Mouse (Mus musculus): ENCODE measurements at regions not wholly inside any gene's neighbourhood (a gene's known extent, or its start where the extent isn't known, plus 50 kb on each side); places are given as distances from the start of the nearest gene placed in this dataset.

- Histone ChIP-seq H3K9me3 (ENCODE audit: low read length) (peaks cover 7% of the 10 kb centered on the region), H3K27me3 (ENCODE audit: insufficient read depth, low read length) (no peaks in the 10 kb centered on the region), H3K4me1 (replicated peaks; ENCODE audit: low read depth, low read length) (no peaks in the 10 kb centered on the region), H3K4me3 (replicated peaks; ENCODE audit: low read length) (no peak overlapping the region), H3K36me3 (ENCODE audit: insufficient read depth, low read length) (no peaks in the 10 kb centered on the region)
- TF ChIP-seq NANOG (IDR thresholded peaks at IDR 0.05; ENCODE audit: borderline replicate concordance, low read length) (no peak), CTCF (conservative IDR thresholded peaks at IDR 0.05; ENCODE audit: low read length) (no peak), POU5F1 (IDR thresholded peaks at IDR 0.05; ENCODE audit: borderline replicate concordance, low read length) (no peak)
Measured at GRCm38 (mm10) chr1:91685789-91686188, 115.5 kb upstream of the Twist2 start.

- TF ChIP-seq CTCF (conservative IDR thresholded peaks at IDR 0.05; ENCODE audit: low read length) (no peak), NANOG (IDR thresholded peaks at IDR 0.05; ENCODE audit: borderline replicate concordance, low read length) (no peak), POU5F1 (IDR thresholded peaks at IDR 0.05; ENCODE audit: borderline replicate concordance, low read length) (no peak)
- Histone ChIP-seq H3K4me1 (replicated peaks; ENCODE audit: low read depth, low read length) (no peaks in the 10 kb centered on the region), H3K27me3 (ENCODE audit: insufficient read depth, low read length) (no peaks in the 10 kb centered on the region), H3K4me3 (replicated peaks; ENCODE audit: low read length) (no peak overlapping the region), H3K9me3 (ENCODE audit: low read length) (no peaks in the 10 kb centered on the region), H3K36me3 (ENCODE audit: insufficient read depth, low read length) (no peaks in the 10 kb centered on the region)
Measured at GRCm38 (mm10) chr1:91691601-91692000, 109.7 kb upstream of the Twist2 start.

- H3K36me3 ChIP-seq (ENCODE audit: insufficient read depth, low read length): no peaks in the 10 kb centered on the region
- no peak for TF ChIP-seq CTCF (conservative IDR thresholded peaks at IDR 0.05; ENCODE audit: low read length)
- no peak for TF ChIP-seq POU5F1 (IDR thresholded peaks at IDR 0.05; ENCODE audit: borderline replicate concordance, low read length)
- TF ChIP-seq NANOG (IDR thresholded peaks at IDR 0.05; ENCODE audit: borderline replicate concordance, low read length): no peak
Measured at GRCm38 (mm10) chr1:91692709-91693460, 108.4 kb upstream of the Twist2 start.

GRCm38 (mm10) chr1:91697053-91697452, 104.2 kb upstream of the Twist2 start:
- no peak for TF ChIP-seq NANOG (IDR thresholded peaks at IDR 0.05; ENCODE audit: borderline replicate concordance, low read length)
- TF ChIP-seq CTCF (conservative IDR thresholded peaks at IDR 0.05; ENCODE audit: low read length): no peak
- TF ChIP-seq POU5F1 (IDR thresholded peaks at IDR 0.05; ENCODE audit: borderline replicate concordance, low read length): no peak
- H3K4me3 ChIP-seq (replicated peaks; ENCODE audit: low read length): no peak overlapping the region
- H3K4me1 ChIP-seq (replicated peaks; ENCODE audit: low read depth, low read length): no peaks in the 10 kb centered on the region
- no peaks in the 10 kb centered on the region for H3K9me3 ChIP-seq (ENCODE audit: low read length)
- H3K27me3 ChIP-seq (ENCODE audit: insufficient read depth, low read length): no peaks in the 10 kb centered on the region
- no peaks in the 10 kb centered on the region for H3K36me3 ChIP-seq (ENCODE audit: insufficient read depth, low read length)

More at GRCm38 (mm10) chr1:91692709-91693460, 108.4 kb upstream of the Twist2 start:
- H3K9me3 ChIP-seq (ENCODE audit: low read length): no peaks in the 10 kb centered on the region
- H3K27me3 ChIP-seq (ENCODE audit: insufficient read depth, low read length): no peaks in the 10 kb centered on the region
- no peaks in the 10 kb centered on the region for H3K4me1 ChIP-seq (replicated peaks; ENCODE audit: low read depth, low read length)
- H3K4me3 ChIP-seq (replicated peaks; ENCODE audit: low read length): no peak overlapping the region

GRCm38 (mm10) chr1:91701475-91701874, 99.8 kb upstream of the Twist2 start:
- Histone ChIP-seq H3K9me3 (ENCODE audit: low read length) (no peaks in the 10 kb centered on the region), H3K36me3 (ENCODE audit: insufficient read depth, low read length) (no peaks in the 10 kb centered on the region), H3K27me3 (ENCODE audit: insufficient read depth, low read length) (no peaks in the 10 kb centered on the region), H3K4me1 (replicated peaks; ENCODE audit: low read depth, low read length) (no peaks in the 10 kb centered on the region), H3K4me3 (replicated peaks; ENCODE audit: low read length) (no peak overlapping the region)
- TF ChIP-seq NANOG (IDR thresholded peaks at IDR 0.05; ENCODE audit: borderline replicate concordance, low read length): no peak
- TF ChIP-seq POU5F1 (IDR thresholded peaks at IDR 0.05; ENCODE audit: borderline replicate concordance, low read length): no peak
- TF ChIP-seq CTCF (conservative IDR thresholded peaks at IDR 0.05; ENCODE audit: low read length): no peak

GRCm38 (mm10) chr1:91702021-91702420, 99.2 kb upstream of the Twist2 start:
- Histone ChIP-seq H3K4me1 (replicated peaks; ENCODE audit: low read depth, low read length) (no peaks in the 10 kb centered on the region), H3K9me3 (ENCODE audit: low read length) (no peaks in the 10 kb centered on the region), H3K36me3 (ENCODE audit: insufficient read depth, low read length) (no peaks in the 10 kb centered on the region), H3K4me3 (replicated peaks; ENCODE audit: low read length) (no peak overlapping the region), H3K27me3 (ENCODE audit: insufficient read depth, low read length) (no peaks in the 10 kb centered on the region)
- no peak for TF ChIP-seq POU5F1 (IDR thresholded peaks at IDR 0.05; ENCODE audit: borderline replicate concordance, low read length)
- no peak for TF ChIP-seq CTCF (conservative IDR thresholded peaks at IDR 0.05; ENCODE audit: low read length)
- TF ChIP-seq NANOG (IDR thresholded peaks at IDR 0.05; ENCODE audit: borderline replicate concordance, low read length): no peak

- H3K4me3 ChIP-seq (replicated peaks; ENCODE audit: low read length): no peak overlapping the region
- no peaks in the 10 kb centered on the region for H3K9me3 ChIP-seq (ENCODE audit: low read length)
- no peaks in the 10 kb centered on the region for H3K4me1 ChIP-seq (replicated peaks; ENCODE audit: low read depth, low read length)
- TF ChIP-seq POU5F1 (IDR thresholded peaks at IDR 0.05; ENCODE audit: borderline replicate concordance, low read length) (no peak), NANOG (IDR thresholded peaks at IDR 0.05; ENCODE audit: borderline replicate concordance, low read length) (no peak)
- H3K36me3 ChIP-seq (ENCODE audit: insufficient read depth, low read length): no peaks in the 10 kb centered on the region
- no peaks in the 10 kb centered on the region for H3K27me3 ChIP-seq (ENCODE audit: insufficient read depth, low read length)
Measured at GRCm38 (mm10) chr1:91702737-91703136, 98.5 kb upstream of the Twist2 start.

- Histone ChIP-seq H3K36me3 (ENCODE audit: insufficient read depth, low read length) (no peaks in the 10 kb centered on the region), H3K9me3 (ENCODE audit: low read length) (no peaks in the 10 kb centered on the region), H3K4me3 (replicated peaks; ENCODE audit: low read length) (no peak overlapping the region), H3K4me1 (replicated peaks; ENCODE audit: low read depth, low read length) (no peaks in the 10 kb centered on the region), H3K27me3 (ENCODE audit: insufficient read depth, low read length) (no peaks in the 10 kb centered on the region)
- TF ChIP-seq NANOG (IDR thresholded peaks at IDR 0.05; ENCODE audit: borderline replicate concordance, low read length) (no peak), POU5F1 (IDR thresholded peaks at IDR 0.05; ENCODE audit: borderline replicate concordance, low read length) (no peak), CTCF (conservative IDR thresholded peaks at IDR 0.05; ENCODE audit: low read length) (no peak)
Measured at GRCm38 (mm10) chr1:91705451-91705850, 95.8 kb upstream of the Twist2 start.
